Mouse (Mus musculus) heart, embryonic 15.5 days (tissue): ENCODE results near the gene Cebpe. TPM values are rescaled to one million over a fixed set of nuclear protein-coding genes. Genes with fewer than 3 reads are reported as not detected.

ENCODE experiments used
- ATAC-seq: fragments of 200-750 bp; cut with Nextera tagmentation; replicated peaks from 2 replicates; pipeline ENCODE4 v1.8.0; 2017; ENCODE audit warnings: low read depth, moderate TSS enrichment; ENCODE audit not compliant: insufficient number of reproducible peaks, insufficient read depth, low FRiP score
- H3K27ac ChIP-seq: fragments of 300-500 bp; sonication (generic); 2 replicates; pipeline ENCODE4 v1.5.1; 2015; ENCODE audit warnings: mild to moderate bottlenecking, inconsistent platforms
- H3K27me3 ChIP-seq: fragments of 300-500 bp; sonication (generic); 2 replicates; pipeline ENCODE4 v1.6.1; 2015; ENCODE audit warnings: inconsistent platforms
- H3K36me3 ChIP-seq: fragments of 300-500 bp; sonication (generic); 2 replicates; pipeline ENCODE4 v1.6.1; 2015; ENCODE audit warnings: mild to moderate bottlenecking, inconsistent platforms
- H3K4me1 ChIP-seq: fragments of 300-500 bp; sonication (generic); replicated peaks from 2 replicates; pipeline ENCODE4 v1.6.1; 2015; ENCODE audit warnings: inconsistent platforms
- H3K4me2 ChIP-seq: fragments of 300-500 bp; sonication (generic); 2 replicates; pipeline ENCODE4 v1.6.1; 2015; ENCODE audit warnings: inconsistent platforms, mild to moderate bottlenecking, moderate library complexity
- H3K4me3 ChIP-seq: fragments of 300-500 bp; sonication (generic); 2 replicates; pipeline ENCODE4 v1.5.1; 2015; ENCODE audit warnings: mild to moderate bottlenecking, inconsistent platforms
- H3K9ac ChIP-seq: fragments of 300-500 bp; sonication (generic); 2 replicates; pipeline ENCODE4 v1.6.1; 2015; ENCODE audit warnings: mild to moderate bottlenecking, inconsistent platforms
- H3K9me3 ChIP-seq: fragments of 300-500 bp; sonication (generic); replicated peaks from 2 replicates; pipeline ENCODE4 v1.6.1; 2016; ENCODE audit warnings: inconsistent platforms
- WGBS: fragments of 180-500 bp; shearing (Covaris S2); methylation state at CpG from one replicate; pipeline ENCODE4 v1.1.7; 2015; ENCODE audit warnings: mixed read lengths; 5-methylcytosine and 5-hydroxymethylcytosine counted together
- polyA plus RNA-seq: library from polyadenylated mRNA; unstranded; fragments of >200 nt; fragmentation: Nextera tagmentation; extraction: Ambion mirVana; gene quantifications from 2 replicates; pipeline ENCODE4 v1.2.1, GENCODE M21; 2015

Gene Cebpe
- polyA plus RNA-seq, 1 experiment from 2014 or later, result 0.10 TPM

GRCm38 (mm10) chr14:54720654-54721350, 8.8 kb upstream of the Cebpe start:
- Histone ChIP-seq H3K27ac (no peak overlapping the region), H3K9ac (no peak overlapping the region), H3K4me3 (no peak overlapping the region), H3K4me1 (no peaks in the 10 kb centered on the region), H3K9me3 (no peaks in the 10 kb centered on the region), H3K4me2 (no peak overlapping the region), H3K27me3 (no peaks in the 10 kb centered on the region), H3K36me3 (no peaks in the 10 kb centered on the region)
- no peak for ATAC-seq
- WGBS, result 79% methylated on average over 7 of the region's 7 CpGs

GRCm38 (mm10) chr14:54720041-54720440, 8.1 kb upstream of the Cebpe start:
- Histone ChIP-seq H3K36me3 (no peaks in the 10 kb centered on the region), H3K27me3 (no peaks in the 10 kb centered on the region), H3K9me3 (no peaks in the 10 kb centered on the region), H3K9ac (no peak overlapping the region), H3K4me2 (no peak overlapping the region), H3K4me3 (no peak overlapping the region), H3K4me1 (peaks cover 2% of the 10 kb centered on the region; the same call in 1 of the 2 replicates), H3K27ac (no peak overlapping the region)
- 93% methylated on average over 11 of the region's 11 CpGs for WGBS
- ATAC-seq, result no peak

DNA sequence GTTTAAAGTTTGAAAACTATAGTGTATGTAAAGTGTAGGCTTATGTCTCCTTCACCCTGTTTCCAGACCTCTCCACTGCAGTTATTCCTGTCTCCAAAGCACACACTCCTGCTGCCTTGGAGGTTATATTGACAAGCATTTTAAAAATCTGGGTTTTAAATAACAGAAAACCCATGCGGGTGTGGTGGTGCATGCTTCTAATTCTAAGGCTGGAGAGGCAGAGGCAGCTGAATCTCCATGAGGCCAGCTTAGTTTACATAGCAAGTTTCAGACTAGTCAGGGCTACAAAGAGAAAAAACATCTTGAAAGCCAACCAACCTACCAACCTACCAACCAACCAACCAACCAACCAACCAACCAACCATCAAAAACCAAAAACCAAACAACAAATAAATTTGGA, 3.4 kb upstream of the Cebpe start:
- Histone ChIP-seq H3K4me1 (peaks cover 18% of the 10 kb centered on the region), H3K4me2 (no peak overlapping the region)
- no peak for ATAC-seq

GRCm38 (mm10) chr14:54714617-54715081, 2.7 kb upstream of the Cebpe start:
- peak overlapping the region; percentile 74 for H3K4me2 ChIP-seq
- no peaks in the 10 kb centered on the region for H3K9me3 ChIP-seq
- H3K36me3 ChIP-seq, result no peaks in the 10 kb centered on the region
- peak overlapping the region; percentile 36 for H3K4me3 ChIP-seq
- ATAC-seq, result no peak
- 2% methylated on average over 15 of the region's 15 CpGs for WGBS
- no peak overlapping the region for H3K27ac ChIP-seq
- H3K9ac ChIP-seq, result no peak overlapping the region; the same call in 1 of the 2 replicates
- H3K27me3 ChIP-seq, result no peaks in the 10 kb centered on the region
- peaks cover 18% of the 10 kb centered on the region for H3K4me1 ChIP-seq

More for the DNA sequence above, 3.4 kb upstream of the Cebpe start:
- 67% methylated on average over 1 of the region's 1 CpGs for WGBS
- Histone ChIP-seq H3K4me3 (no peak overlapping the region), H3K36me3 (no peaks in the 10 kb centered on the region), H3K27ac (no peak overlapping the region), H3K9ac (no peak overlapping the region), H3K27me3 (no peaks in the 10 kb centered on the region), H3K9me3 (no peaks in the 10 kb centered on the region)

DNA sequence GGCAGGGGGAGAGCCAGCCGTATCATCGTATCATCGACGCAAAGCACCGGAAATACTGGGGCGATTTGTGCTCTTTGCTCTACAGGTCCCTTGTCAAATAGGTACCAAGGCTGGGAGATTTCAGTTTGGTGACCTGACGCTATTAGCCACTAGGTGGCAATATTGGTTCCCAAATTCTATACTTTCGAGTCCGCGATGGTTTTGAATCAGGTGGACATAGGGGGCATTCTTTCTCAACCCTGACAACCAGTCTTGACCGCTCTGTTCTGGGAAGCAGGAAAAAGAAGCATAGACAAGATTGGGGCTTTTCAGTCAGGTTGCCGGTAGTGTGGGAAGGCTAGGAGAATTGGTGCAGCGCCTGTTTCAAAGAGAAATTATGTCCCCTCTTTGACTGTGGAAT, 2.1 kb upstream of the Cebpe start:
- 0 out of 2 replicates have a peak, but pooled peaks have one; percentile 19 for ATAC-seq
- WGBS, result under 1% methylated on average over 13 of the region's 13 CpGs

DNA sequence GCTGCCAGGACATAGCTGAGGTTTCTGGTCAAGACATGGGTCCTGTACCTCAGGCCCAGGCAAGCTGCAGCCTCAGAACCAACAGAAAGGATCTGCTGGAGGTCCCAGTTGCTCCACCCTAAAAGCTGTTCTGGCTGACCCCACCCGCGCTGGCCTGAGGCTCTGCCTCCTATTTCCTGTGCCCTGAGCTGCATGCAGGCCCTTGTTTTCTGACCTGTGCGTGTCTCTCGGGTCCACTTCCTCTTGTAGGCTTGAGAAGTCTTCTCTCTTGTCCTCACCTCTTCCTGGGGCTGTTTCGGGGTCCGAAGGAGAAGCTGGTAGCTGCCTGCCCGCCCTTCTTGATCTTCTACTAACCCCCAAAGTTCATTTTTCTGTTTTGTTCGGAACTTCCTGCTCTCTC, 887 bp upstream of the Cebpe start:
- WGBS, result 62% methylated on average over 8 of the region's 8 CpGs
- Histone ChIP-seq H3K9ac (no peak overlapping the region), H3K27ac (no peak overlapping the region), H3K4me2 (no peak overlapping the region), H3K4me1 (peaks cover 18% of the 10 kb centered on the region), H3K9me3 (no peaks in the 10 kb centered on the region), H3K27me3 (no peaks in the 10 kb centered on the region), H3K36me3 (no peaks in the 10 kb centered on the region), H3K4me3 (no peak overlapping the region)
- ATAC-seq, result no peak

More for the DNA sequence above, 2.1 kb upstream of the Cebpe start:
- Histone ChIP-seq H3K27me3 (no peaks in the 10 kb centered on the region), H3K4me1 (peaks cover 18% of the 10 kb centered on the region), H3K9ac (no peak overlapping the region), H3K36me3 (no peaks in the 10 kb centered on the region), H3K9me3 (no peaks in the 10 kb centered on the region), H3K27ac (no peak overlapping the region), H3K4me2 (peak overlapping the region; percentile 74), H3K4me3 (peak overlapping the region; percentile 36)

DNA sequence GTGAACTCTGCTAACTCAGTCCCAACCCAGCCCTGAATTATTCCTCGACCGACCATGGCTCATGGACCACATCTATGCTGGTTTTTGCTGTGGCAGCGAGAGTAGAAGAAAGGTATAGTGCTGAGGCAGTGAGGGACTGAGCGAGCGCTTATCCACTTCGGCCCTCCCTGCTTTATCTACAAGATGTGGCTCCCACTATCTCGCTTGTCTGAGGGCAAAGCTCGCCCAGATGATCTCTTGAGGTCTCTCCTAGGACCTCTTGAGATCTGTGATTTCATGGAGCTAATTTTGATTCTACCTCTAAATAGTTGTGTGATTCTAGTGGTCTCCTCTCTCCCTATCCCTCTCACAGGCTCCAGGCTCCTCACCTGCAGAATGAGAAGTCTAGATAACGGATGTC, 2.9 kb downstream of the Cebpe start:
- H3K36me3 ChIP-seq, result no peaks in the 10 kb centered on the region
- H3K9ac ChIP-seq, result no peak overlapping the region
- no peak for ATAC-seq
- WGBS, result 73% methylated on average over 9 of the region's 9 CpGs
- no peak overlapping the region for H3K4me2 ChIP-seq
- H3K4me1 ChIP-seq, result peaks cover 30% of the 10 kb centered on the region
- no peaks in the 10 kb centered on the region for H3K9me3 ChIP-seq
- H3K27ac ChIP-seq, result no peak overlapping the region
- H3K27me3 ChIP-seq, result no peaks in the 10 kb centered on the region
- H3K4me3 ChIP-seq, result no peak overlapping the region

DNA sequence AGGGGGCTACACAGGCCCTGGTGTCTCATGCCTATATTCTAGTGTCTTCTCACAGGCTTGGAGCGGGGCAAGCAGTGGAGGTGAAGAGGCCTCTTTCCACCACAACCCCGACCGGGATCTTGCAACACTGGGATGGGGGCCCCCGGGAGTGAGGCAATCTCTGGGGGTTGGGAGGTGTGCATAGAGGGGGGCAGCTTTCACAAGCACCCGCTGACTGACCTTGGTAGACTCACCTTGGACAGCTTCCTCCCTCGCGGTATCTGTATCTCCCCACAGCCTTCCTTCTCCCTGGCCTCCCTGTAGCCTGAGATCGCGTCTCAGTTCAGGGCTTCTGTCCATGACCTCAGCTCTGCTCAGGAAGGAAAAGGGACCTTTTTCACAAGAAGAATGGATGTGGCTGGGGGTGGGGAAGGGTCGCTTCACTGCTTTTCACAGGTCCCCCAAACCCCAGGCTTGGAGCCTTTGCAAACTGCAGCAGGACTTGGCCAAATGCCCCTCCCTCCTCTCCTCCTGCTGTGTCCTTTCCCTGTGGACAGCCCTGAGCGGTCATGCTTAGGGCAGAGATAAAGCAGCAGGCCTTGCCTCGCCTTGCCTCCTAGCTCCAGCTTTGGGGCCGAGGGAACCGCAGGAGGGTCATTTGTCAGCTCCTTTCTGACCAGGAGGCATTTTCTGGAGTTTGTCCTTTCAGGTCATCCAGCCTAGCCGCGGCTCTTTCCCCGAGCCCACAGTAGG, 5.2 kb downstream of the Cebpe start:
- 27% methylated on average over 17 of the region's 17 CpGs for WGBS
- no peak for ATAC-seq
- no peak overlapping the region for H3K9ac ChIP-seq
- H3K27me3 ChIP-seq, result no peaks in the 10 kb centered on the region
- peak overlapping the region; percentile 31 for H3K27ac ChIP-seq
- H3K4me2 ChIP-seq, result peak overlapping the region; percentile 17; the same call in 1 of the 2 replicates
- no peaks in the 10 kb centered on the region for H3K36me3 ChIP-seq
- no peak overlapping the region for H3K4me3 ChIP-seq
- no peaks in the 10 kb centered on the region for H3K9me3 ChIP-seq
- H3K4me1 ChIP-seq, result peaks cover 22% of the 10 kb centered on the region

GRCm38 (mm10) chr14:54705844-54706243, 6.1 kb downstream of the Cebpe start:
- Histone ChIP-seq H3K4me1 (peaks cover 24% of the 10 kb centered on the region), H3K9me3 (no peaks in the 10 kb centered on the region), H3K4me3 (no peak overlapping the region), H3K4me2 (no peak overlapping the region), H3K27ac (no peak overlapping the region), H3K36me3 (no peaks in the 10 kb centered on the region), H3K9ac (no peak overlapping the region), H3K27me3 (no peaks in the 10 kb centered on the region)
- 21% methylated on average over 5 of the region's 5 CpGs for WGBS
- ATAC-seq, result no peak; the same call in 1 of the 2 replicates

- Histone ChIP-seq H3K9ac (no peak overlapping the region), H3K4me2 (no peak overlapping the region), H3K27me3 (no peaks in the 10 kb centered on the region), H3K4me3 (no peak overlapping the region), H3K27ac (no peak overlapping the region), H3K4me1 (peaks cover 28% of the 10 kb centered on the region), H3K9me3 (no peaks in the 10 kb centered on the region), H3K36me3 (no peaks in the 10 kb centered on the region)
- WGBS, result 51% methylated on average over 10 of the region's 10 CpGs
- no peak for ATAC-seq
Observed at GRCm38 (mm10) chr14:54703207-54703606, 8.8 kb downstream of the Cebpe start.

- WGBS, result 11% methylated on average over 6 of the region's 6 CpGs
- no peak overlapping the region for H3K27ac ChIP-seq
- no peak; the same call in 1 of the 2 replicates for ATAC-seq
- H3K4me3 ChIP-seq, result no peak overlapping the region
- no peaks in the 10 kb centered on the region for H3K36me3 ChIP-seq
- H3K9ac ChIP-seq, result no peak overlapping the region
- H3K9me3 ChIP-seq, result no peaks in the 10 kb centered on the region
- peaks cover 15% of the 10 kb centered on the region for H3K4me1 ChIP-seq
- H3K4me2 ChIP-seq, result no peak overlapping the region
- no peaks in the 10 kb centered on the region for H3K27me3 ChIP-seq
Observed at GRCm38 (mm10) chr14:54701298-54701697, 10.7 kb downstream of the Cebpe start.
